Mouse (Mus musculus) frontal cortex, postnatal 25 days (tissue): Measurements from ENCODE around the gene Arhgef10l.

Experiments used
- DNase-seq, 2 experiments: peaks; one replicate each; pipeline ENCODE4 v3.0.0; 2022; ENCODE audit warnings: low spot score in 2 of 2

Arhgef10l gene

GRCm38 (mm10) chr4:140665760-140666159 is at the start of gene Arhgef10l:
Gene Arhgef10l, minus strand, starts transcription at chr4:140666012.
- DNase-seq, result no peak

DNA sequence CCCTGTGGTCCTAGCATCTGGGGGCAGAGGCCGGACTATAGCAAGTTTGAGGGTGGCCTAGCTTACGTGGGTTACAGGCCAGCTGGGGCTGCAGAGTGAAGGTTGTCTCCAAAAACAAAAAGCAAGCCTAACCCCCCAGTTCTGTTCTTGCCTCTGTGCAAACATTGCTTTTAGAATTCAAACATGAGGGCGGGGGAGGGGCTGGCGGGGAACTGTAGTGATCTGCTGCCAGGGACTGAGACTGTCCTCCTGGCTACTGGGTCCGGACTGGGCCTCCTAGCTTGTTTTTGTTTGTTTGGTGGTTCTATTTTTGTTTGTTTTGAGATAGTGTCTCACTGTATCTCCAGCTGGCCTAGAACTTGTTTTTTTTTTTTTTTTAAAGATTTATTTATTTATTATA is 48.8 kb upstream of the Arhgef10l start:
- no peak for DNase-seq

DNA sequence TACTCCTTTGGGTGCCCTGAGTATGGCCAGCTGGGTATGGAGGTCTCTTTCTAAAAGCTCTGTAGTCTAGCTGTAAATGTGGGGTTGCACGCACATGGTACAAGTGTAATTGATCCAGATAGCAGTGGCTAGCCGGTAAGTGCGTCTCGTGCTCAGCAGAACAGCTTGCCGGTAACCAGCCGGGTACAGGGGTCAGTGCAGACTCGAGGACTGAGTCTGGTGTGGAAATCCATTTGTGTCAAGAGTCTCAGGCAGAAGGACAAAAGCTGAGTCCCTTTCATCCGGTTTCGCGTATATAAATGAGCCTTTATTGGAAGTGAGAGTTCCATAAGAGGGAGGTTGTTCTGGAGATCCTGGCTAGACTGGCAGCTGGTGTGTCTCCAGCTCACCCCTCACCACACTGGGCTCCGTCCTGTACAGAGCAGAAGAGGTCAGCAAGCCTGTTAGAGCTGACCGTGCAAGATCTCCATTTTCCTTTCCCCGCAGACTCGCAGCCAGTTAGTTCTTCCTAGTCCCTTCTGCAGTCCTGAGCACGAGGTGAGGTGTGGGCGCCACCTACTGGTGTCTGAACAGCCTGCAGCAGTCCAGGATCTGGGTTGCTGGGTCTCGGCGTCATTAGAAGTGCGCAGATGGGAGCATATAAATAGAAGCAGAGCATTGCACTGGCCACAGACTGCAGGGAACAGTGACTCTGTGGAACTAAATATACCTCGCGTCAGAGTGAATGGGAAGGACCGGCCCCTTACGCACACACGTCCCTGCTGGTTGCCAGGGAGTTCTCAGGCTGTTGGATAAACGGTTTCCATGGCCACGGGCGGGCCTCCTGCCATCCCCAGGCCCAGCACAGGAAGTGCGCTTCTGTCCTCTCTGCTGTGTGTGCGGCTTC is 47.9 kb upstream of the Arhgef10l start:
- DNase-seq, result peak; percentile 97 to 98

DNA sequence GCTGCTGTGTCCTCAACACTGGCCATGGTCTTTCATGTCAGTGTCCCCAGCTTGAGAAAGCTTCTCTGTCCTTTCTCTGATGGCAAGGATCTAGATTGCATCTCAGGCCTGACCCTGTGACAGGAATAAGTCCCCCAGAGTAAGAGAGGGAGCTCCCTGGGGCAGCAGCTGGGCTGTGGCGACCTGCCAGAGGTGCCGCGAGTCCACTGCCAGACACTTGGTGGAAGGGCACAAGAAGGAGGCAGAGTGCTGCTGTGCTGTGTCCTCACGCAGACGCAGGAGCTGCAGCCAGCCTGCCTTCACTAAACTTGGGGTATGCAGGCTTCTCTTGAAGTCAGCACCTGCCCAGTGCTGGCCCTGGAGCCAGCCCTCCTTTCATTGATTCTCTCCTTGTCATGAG is 45.5 kb upstream of the Arhgef10l start:
- no peak for DNase-seq

DNA sequence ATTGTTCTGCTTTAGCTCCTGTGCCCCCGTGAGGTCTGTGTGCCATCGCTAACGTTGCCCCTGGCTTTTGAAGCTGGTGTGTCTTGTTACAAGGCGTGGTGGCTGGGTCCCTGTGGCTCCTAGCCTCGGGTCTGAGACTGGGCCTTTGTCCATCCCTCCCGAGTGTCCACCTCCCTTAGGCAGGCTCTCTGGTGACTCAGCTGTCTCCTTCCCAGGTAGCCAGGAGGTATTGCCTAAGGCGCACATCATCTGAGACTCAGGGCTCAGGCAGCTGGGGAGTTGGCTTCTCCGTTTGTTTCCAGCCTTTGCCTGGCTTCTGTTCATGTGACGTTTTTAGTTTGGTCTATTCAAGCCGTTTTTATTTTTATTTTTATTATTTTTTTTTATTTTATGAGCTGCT is 45.0 kb upstream of the Arhgef10l start:
- DNase-seq, result no peak

GRCm38 (mm10) chr4:140709617-140710016 is 43.8 kb upstream of the Arhgef10l start:
- no peak for DNase-seq

DNA sequence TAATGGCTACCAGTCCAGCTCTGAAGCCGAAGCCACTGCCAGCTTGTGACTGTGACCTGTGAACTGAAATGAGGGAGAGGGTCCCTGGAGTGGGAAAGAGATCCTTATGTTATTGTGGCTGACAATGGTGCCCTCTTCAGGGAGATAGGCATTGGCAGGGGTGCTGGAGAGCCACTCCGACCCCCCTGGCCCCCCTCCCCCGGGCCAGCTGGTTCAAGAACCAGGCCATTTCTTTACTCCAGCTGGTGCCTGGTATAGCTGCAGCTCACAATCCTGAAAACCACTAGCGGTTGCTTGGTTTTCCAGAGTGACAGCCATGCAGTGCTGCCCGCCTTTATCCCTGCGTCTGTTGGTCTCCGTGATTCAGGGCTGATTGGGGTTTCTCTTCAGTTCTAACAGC is 43.3 kb upstream of the Arhgef10l start:
- no peak for DNase-seq

DNA sequence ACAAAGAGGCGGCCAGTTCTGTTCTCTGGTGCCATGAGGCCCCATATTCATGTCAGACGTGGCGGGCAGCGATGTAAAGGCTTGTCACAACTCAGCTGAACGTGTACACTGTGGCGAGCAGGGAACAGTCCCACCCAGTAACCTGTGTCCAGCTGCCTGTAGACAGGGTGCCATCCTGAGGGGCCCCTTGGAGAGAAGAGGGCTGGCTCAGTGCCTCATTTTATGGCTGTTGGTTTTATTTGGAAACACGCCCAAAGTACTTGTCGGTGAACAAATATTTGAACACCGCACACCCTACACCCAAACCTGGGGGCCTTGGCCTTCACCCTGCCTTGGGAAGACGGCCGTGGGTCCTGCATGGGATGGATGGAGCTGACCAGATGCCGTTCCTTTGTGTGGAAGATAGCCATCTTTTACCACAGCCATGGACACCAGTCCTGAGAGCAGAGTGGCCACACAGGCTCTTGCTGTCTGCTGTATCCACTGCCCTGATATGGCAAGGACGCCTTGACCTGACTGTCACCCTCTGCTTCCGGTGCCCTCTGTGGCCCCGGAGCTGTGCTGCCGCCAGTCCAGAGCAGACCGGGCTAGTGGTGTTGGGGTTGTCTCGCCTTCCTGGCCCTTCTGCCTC is 42.6 kb upstream of the Arhgef10l start:
- no peak for DNase-seq

DNA sequence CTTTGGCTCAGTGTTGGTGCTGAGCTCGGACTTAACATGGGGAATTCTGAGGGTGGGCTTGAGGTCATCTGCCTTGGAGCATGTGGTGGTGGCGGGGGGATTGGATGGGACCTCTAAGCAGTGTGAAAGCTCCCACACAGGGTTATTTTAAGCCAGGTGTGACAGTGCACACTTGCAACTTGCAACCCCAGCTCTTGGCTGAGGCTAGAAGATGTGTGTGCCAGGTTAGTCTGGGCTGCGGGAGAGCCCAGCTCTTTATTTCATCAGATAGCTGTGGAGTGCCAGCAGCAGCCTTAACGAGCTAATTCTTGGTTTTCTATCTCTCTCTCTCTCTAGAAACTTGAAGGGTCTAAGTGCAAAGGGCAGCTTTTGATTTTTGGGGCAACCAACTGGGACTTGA is 41.8 kb upstream of the Arhgef10l start:
- DNase-seq, result no peak

- DNase-seq, result no peak
Measured at GRCm38 (mm10) chr4:140704166-140704565, 38.4 kb upstream of the Arhgef10l start.

DNA sequence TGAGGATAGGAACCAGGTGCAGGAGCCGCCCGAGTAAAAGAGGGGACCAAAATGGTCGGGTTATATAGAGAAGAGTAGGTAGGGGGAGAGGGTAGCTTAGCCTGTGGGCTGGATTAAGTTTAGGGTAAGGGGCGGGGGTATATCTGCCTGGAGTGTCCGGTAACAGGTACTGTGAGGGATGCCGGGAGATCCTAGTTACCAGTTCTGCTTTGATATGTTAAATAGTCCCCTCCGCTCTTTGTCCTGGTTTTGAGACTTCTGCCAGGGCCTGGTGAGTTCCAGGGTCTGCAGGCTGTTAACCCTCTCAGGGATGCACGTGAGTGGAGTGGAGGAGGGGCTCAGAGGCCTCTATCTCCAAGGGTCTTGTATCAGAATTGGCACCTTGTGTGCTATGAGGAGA is 37.8 kb upstream of the Arhgef10l start:
- DNase-seq, result no peak

DNA sequence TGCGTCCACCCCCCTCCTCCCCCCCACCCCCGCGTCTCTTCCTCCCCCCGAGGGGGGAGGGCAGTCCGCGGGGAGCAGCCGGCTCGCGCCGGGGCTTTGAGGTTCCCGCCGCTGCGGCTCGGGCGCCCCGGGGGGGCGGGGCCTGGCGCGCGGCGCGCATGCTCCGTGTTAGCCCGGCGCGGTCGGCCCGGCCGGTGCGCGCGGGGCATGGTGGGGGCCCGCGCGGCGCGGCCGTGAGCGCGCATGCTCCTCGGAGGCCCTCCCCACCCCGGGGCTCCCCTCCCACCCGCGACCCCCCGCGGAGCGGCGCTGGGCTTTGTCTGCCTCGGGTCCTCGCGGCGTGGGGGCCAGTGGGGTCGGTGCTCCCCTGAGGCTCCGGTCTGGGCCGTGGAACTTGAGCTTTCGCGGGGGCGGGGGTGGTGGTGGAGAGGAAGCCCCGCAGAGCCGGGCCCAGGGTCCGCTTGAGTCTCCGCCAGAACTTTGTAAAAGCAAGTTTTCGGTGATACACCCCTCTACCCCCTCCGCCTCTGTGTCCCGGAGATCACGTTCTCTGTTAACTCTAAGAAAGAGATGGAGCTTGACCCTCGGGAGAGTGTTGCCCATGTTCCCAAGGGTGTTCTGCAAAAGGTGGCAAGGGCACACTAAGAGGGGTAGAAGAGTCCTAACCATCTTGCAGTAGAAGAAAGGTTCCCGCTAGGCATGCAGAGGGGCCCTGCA is 37.0 kb upstream of the Arhgef10l start:
- peak; percentile 37 to 54 for DNase-seq

GRCm38 (mm10) chr4:140701716-140702561 is 36.1 kb upstream of the Arhgef10l start:
- no peak for DNase-seq

DNA sequence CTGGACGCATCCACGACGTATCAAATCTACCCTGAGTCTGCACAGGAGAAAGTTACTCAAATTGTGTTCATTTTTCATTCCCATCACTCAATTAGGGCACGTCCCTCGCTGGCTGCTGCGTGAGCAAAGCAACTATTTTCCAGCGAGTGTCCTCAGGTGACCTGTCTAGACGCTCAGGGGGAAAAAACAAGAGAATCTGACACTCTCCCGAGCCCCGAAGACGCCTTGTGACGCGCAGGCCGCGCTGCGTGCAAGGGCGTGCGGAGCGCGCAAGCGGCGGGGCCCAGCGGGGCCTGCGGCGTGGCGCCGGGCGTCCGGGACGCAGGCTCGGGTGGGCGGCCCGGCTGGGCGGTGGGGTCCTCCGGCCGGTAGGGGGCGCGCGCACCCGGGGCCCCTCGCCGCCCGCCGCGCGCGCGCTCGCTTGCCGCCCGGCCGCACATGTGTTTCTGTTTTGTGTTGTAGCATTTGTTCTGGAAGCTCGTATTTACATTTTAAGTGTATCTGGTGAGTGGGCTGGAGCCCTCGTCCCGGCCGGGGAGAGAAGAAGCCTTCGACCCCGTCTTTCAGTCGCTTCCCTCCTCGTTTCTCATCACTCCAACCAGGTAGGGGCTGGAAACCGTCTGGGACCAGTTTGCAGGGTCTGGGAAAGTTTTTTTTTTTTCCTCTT is 35.4 kb upstream of the Arhgef10l start:
- DNase-seq, result peak; percentile 55 to 71

DNA sequence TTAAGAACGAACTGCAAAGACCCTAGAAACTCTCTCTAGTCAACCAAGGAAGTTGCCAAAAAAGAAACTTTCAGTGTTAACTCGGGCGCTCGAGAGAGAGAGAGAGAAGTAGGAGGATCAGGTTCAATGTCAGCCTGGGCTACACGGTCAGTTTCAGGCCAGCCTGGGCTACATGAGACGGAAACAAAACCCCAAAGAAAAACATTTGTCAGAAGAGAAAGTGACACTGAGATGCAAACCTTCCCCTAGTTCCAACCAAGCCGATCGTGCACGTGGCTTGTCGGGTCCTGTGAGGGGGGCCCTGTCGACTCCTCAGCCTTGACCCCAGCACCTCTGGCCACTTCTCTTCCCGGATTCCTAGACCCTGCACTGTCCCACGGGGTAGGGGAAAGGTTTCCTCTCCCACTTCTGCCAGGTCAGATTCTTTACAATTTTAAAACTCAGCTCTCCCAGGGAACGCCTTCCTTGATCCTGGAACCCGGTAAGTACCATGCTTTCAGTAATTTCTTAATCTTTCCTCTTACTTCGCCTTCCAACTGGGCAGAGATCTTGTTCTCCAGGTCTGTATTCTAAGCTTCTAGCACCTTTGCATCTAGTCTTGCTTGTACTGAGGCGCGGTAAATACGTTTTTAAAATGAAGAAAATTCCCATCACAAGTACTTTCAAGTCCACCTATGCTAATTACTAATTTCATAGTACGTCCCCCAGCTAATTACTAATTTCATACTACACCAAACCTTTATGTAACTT is 34.6 kb upstream of the Arhgef10l start, which contains the start of gene Rcc2:
Gene Rcc2 (plus strand): TSS at position 273 of the 750 bp plus-strand sequence.
- no peak for DNase-seq

DNA sequence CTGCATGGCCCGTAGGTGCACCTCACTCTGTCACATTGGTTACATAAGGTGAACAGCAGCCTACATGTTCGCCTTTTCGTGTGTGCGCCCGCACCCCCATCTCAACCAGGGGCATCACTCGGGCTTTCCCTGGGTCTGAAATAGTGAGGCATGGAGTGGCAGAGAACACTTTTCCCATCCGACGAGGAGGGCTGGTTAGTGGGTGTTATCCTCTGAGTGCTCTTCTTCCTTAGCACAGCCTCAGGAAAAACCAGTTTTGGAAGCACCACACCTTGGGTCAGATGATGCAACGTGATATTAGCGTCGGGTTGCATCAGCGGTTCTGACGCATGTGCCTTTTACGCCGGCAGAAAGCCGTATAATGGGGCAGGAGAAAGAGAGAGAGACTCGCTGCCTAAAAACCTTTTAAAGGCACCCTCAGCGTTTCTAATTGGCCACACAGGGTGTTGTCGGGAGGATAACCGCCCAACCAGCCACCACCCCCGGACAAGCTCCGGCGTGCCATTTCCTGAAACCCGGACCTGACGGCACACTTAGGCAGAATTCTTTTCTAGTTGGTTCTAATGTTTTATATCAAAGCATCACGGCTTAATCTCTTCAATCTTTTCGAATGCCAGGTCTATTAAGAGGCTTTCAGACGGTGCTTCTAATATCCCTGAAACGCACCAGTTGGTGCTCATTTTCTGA is 33.8 kb upstream of the Arhgef10l start:
- peak; percentile 30 to 41 for DNase-seq

DNA sequence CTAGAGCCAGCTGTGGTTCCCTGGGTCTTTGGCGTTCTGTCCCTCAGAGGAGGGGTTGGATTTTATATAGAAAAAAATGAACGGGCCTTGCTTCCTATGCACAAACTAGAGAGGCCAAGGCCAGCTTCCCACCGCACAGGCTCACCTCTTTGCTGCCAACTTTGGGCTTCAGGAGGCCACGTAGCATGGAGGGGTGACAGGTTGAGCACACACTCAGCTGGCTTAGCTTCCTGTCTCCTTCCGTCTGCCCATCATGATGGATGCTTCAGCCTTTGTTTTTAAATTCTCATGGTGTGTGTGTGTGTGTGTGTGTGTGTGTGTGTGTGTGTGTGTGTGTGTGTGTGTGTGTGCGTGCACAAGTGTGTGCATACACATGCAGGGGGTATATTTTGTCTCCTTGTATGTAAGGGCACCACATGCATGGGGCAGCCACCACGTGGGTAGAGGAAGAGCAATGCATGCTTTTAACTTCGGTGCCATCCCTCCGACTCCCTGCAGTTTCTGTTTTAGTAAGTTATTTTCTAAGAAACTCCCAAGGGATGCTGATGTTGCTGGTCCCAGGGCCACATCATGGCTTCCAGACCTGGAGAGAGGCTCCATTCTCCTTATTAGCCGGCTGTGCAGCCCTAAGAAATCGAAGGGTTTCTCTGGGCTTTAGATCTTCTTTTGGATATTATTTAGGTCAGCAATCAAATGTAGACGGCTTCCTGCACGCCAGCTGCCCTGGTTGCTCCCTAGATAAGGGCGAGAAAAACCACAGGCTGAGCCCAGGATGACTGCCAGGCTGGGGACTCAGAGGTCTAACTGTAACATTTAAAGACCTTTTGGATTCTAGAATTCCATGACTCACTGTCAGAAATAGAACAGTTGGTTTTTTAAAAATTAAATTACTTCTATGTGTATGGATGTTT is 30.1 kb upstream of the Arhgef10l start:
- no peak for DNase-seq

GRCm38 (mm10) chr4:140695146-140695545 is 29.3 kb upstream of the Arhgef10l start:
- no peak for DNase-seq
